In the genomic region with DNA sequence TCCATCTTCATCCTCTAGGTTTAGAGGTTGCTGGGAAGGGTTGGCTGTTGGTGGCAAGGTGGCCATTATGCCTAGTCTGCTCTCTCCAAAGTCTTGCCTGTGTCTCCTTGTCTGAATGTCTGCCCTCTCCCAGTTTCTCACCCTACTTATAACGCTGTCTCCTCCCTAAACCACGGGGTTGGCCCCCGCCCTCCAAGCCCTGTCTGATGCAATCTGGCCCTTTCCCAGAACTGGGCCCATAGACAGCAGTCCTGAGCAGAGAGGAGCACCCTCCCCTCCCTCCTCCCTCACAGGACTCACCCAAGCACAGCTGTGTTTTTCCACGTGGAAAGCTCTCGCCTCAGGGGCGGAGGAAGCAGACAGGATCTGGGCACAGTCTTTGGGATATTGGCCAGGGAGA, we compare ENCODE assay signal across 9 mouse cellular contexts. TPM values are rescaled to one million over a fixed set of nuclear protein-coding genes. Genes with fewer than 3 reads are reported as not detected.
DNase-seq lines count a peak whose midpoint lies in the region; ATAC-seq lines count a peak whose summit lies in the region.
"Had no signal": no experiment of that assay in that cellular context is flagged by ENCODE, and none has a peak within 500 bp of the region (broad histone marks: within the 10 kb centered on the region; RNA-seq: fewer than 3 reads in every experiment).

No protein-coding gene starts in this region.

- H3K4me1 ChIP-seq in intestine, embryonic 16.5 days (ENCODE audit: control insufficient read depth, insufficient read depth, low read length), result peaks cover 11% of the 10 kb centered on the region
- no peaks in the 10 kb centered on the region for H3K4me1 ChIP-seq in forebrain, embryonic 11.5 days (replicated peaks; ENCODE audit: control insufficient read depth, insufficient read depth, low read length)
- H3K4me1 ChIP-seq: embryonic facial prominence, embryonic 12.5 days had no signal

- peak overlapping the region; percentile 0; the same call in 1 of the 2 replicates for H3K4me3 ChIP-seq in intestine, embryonic 16.5 days (ENCODE audit: low read length)
- no peak overlapping the region for H3K4me3 ChIP-seq in forebrain, embryonic 11.5 days (ENCODE audit: low read depth, low read length)
- H3K4me3 ChIP-seq: embryonic facial prominence, embryonic 12.5 days had no signal

- DNase-seq in ES-CJ7 (ENCODE audit: low read depth, low spot score), result peak; percentile 69
- DNase-seq in adrenal gland, adult (ENCODE audit: inconsistent age in 2 of 2, low spot score in 1 of 2), result peak; percentile 74 to 90
- peak; percentile 92 for DNase-seq in gastrocnemius, adult 18-20 months (ENCODE audit: low spot score)
- peak; percentile 7 to 36 for DNase-seq in left cerebral cortex, postnatal 36 days (ENCODE audit: low spot score in 2 of 2)
- DNase-seq in urinary bladder, postnatal 25 days (ENCODE audit: low spot score), result peak; percentile 68
- DNase-seq in forebrain, embryonic 11.5 days (ENCODE audit: low spot score), result no peak

- H3K27me3 ChIP-seq in intestine, embryonic 16.5 days (replicated peaks; ENCODE audit: control insufficient read depth, insufficient read depth, low read length), result no peaks in the 10 kb centered on the region
- no peaks in the 10 kb centered on the region for H3K27me3 ChIP-seq in forebrain, embryonic 11.5 days (ENCODE audit: control insufficient read depth, insufficient read depth, low read length)
- H3K27me3 ChIP-seq: embryonic facial prominence, embryonic 12.5 days had no signal

- H3K4me2 ChIP-seq in intestine, embryonic 16.5 days (ENCODE audit: low read depth, low read length), result no peak overlapping the region
- no peak overlapping the region for H3K4me2 ChIP-seq in forebrain, embryonic 11.5 days (ENCODE audit: low read depth, low read length, severe bottlenecking)
- H3K4me2 ChIP-seq: embryonic facial prominence, embryonic 12.5 days had no signal

- intact Hi-C loops in left cerebral cortex, postnatal 36 days (cut with DNase I), result no loop called here

- H3K27ac ChIP-seq in intestine, embryonic 16.5 days (ENCODE audit: low read length), result peak overlapping the region; percentile 5; the same call in 1 of the 2 replicates
- H3K27ac ChIP-seq in forebrain, embryonic 11.5 days (ENCODE audit: low read depth, low read length), result no peak overlapping the region
- H3K27ac ChIP-seq: embryonic facial prominence, embryonic 12.5 days had no signal

- peak; percentile 85 for ATAC-seq in intestine, embryonic 16.5 days
- ATAC-seq in megakaryocyte progenitor cell, adult 5-6 weeks (replicated peaks; ENCODE audit: poor library complexity), result peak; percentile 55
- no peak for ATAC-seq in forebrain, embryonic 11.5 days (replicated peaks; ENCODE audit: low FRiP score)

- WGBS in intestine, embryonic 16.5 days, result 34% methylated on average over 6 of the region's 6 CpGs
- 67% methylated on average over 6 of the region's 6 CpGs for WGBS in forebrain, embryonic 11.5 days

- H3K9me3 ChIP-seq in intestine, embryonic 16.5 days (ENCODE audit: control insufficient read depth, low read length), result no peaks in the 10 kb centered on the region
- H3K9me3 ChIP-seq in forebrain, embryonic 11.5 days (ENCODE audit: control insufficient read depth, low read length), result no peaks in the 10 kb centered on the region
- H3K9me3 ChIP-seq: embryonic facial prominence, embryonic 12.5 days had no signal

- peak overlapping the region; percentile 31; the same call in 1 of the 2 replicates for H3K9ac ChIP-seq in intestine, embryonic 16.5 days (ENCODE audit: low read depth, low read length)
- H3K9ac ChIP-seq in forebrain, embryonic 11.5 days (ENCODE audit: low read length), result no peak overlapping the region
- H3K9ac ChIP-seq: embryonic facial prominence, embryonic 12.5 days had no signal

- H3K36me3 ChIP-seq in intestine, embryonic 16.5 days (ENCODE audit: control insufficient read depth, insufficient read depth, low read length), result no peaks in the 10 kb centered on the region
- H3K36me3 ChIP-seq in forebrain, embryonic 11.5 days (ENCODE audit: control insufficient read depth, insufficient read depth, low read length), result no peaks in the 10 kb centered on the region
- H3K36me3 ChIP-seq: embryonic facial prominence, embryonic 12.5 days had no signal

RNA-seq across cellular contexts. Expression of gene Nupr1, which starts 5.3 kb away (rescaled TPM):
- total RNA-seq in gastrocnemius, adult 18-20 months (2021), result 1 to 10 TPM; 7.5 to 8.8 TPM
- polyA plus RNA-seq in intestine, embryonic 16.5 days (2015; fragmentation: Nextera tagmentation; extraction: Ambion mirVana), result 70.8 and 73.3 TPM in 2 replicates
- 10 to 100 TPM; 16.6 to 17.2 TPM for total RNA-seq in left cerebral cortex, postnatal 36 days (2021)
- 0.17 and 1.6 TPM in 2 replicates for total RNA-seq in megakaryocyte progenitor cell, adult 5-6 weeks (2015)
- total RNA-seq in megakaryocyte progenitor cell, adult 5-6 weeks (2017), result 0.92 and 1.3 TPM in 2 replicates
- 1.6 and 3.2 TPM in 2 replicates for polyA plus RNA-seq in forebrain, embryonic 11.5 days (2014; fragmentation: Nextera tagmentation; extraction: Ambion mirVana)

RNA-seq across cellular contexts. Expression of gene Sgf29, which starts 23.7 kb away (rescaled TPM):
- total RNA-seq in gastrocnemius, adult 18-20 months (2021), result 10 to 100 TPM; 29.1 to 33.1 TPM
- polyA plus RNA-seq in intestine, embryonic 16.5 days (2015; fragmentation: Nextera tagmentation; extraction: Ambion mirVana), result 42.7 and 49.8 TPM in 2 replicates
- 10 to 100 TPM; 27.2 to 38.4 TPM for total RNA-seq in left cerebral cortex, postnatal 36 days (2021)
- total RNA-seq in megakaryocyte progenitor cell, adult 5-6 weeks (2015), result 65.7 and 74.6 TPM in 2 replicates
- total RNA-seq in megakaryocyte progenitor cell, adult 5-6 weeks (2017), result 40.1 and 52.5 TPM in 2 replicates
- 53.6 and 72.3 TPM in 2 replicates for polyA plus RNA-seq in forebrain, embryonic 11.5 days (2014; fragmentation: Nextera tagmentation; extraction: Ambion mirVana)

RNA-seq across cellular contexts. Expression of gene Il27, which starts 30.6 kb away (rescaled TPM):
- total RNA-seq in gastrocnemius, adult 18-20 months (2021), result under 1 TPM in 1 of 2 experiments, not detected in 1; 0.31 TPM
- not detected in 2 replicates for polyA plus RNA-seq in intestine, embryonic 16.5 days (2015; fragmentation: Nextera tagmentation; extraction: Ambion mirVana)
- not detected for total RNA-seq in left cerebral cortex, postnatal 36 days (2021)
- 0.81 TPM in 1 of 2 replicates, not detected in the other for total RNA-seq in megakaryocyte progenitor cell, adult 5-6 weeks (2015)
- 0.29 and 1.1 TPM in 2 replicates for total RNA-seq in megakaryocyte progenitor cell, adult 5-6 weeks (2017)
- not detected in 2 replicates for polyA plus RNA-seq in forebrain, embryonic 11.5 days (2014; fragmentation: Nextera tagmentation; extraction: Ambion mirVana)
- polyA plus RNA-seq: embryonic facial prominence, embryonic 12.5 days had no signal

RNA-seq across cellular contexts. Expression of gene Cln3, which starts 39.8 kb away (rescaled TPM):
- 10 to 100 TPM; 12.7 to 14.4 TPM for total RNA-seq in gastrocnemius, adult 18-20 months (2021)
- 44.7 and 54.7 TPM in 2 replicates for polyA plus RNA-seq in intestine, embryonic 16.5 days (2015; fragmentation: Nextera tagmentation; extraction: Ambion mirVana)
- total RNA-seq in left cerebral cortex, postnatal 36 days (2021), result 10 to 100 TPM; 27.4 to 35.8 TPM
- 33.0 and 36.3 TPM in 2 replicates for total RNA-seq in megakaryocyte progenitor cell, adult 5-6 weeks (2015)
- total RNA-seq in megakaryocyte progenitor cell, adult 5-6 weeks (2017), result 9.2 and 19.9 TPM in 2 replicates
- 22.8 and 23.0 TPM in 2 replicates for polyA plus RNA-seq in forebrain, embryonic 11.5 days (2014; fragmentation: Nextera tagmentation; extraction: Ambion mirVana)

RNA-seq across cellular contexts. Expression of gene Apobr, which starts 40.6 kb away (rescaled TPM):
- under 1 TPM; 0.47 to 0.59 TPM for total RNA-seq in gastrocnemius, adult 18-20 months (2021)
- polyA plus RNA-seq in intestine, embryonic 16.5 days (2015; fragmentation: Nextera tagmentation; extraction: Ambion mirVana), result 0.65 and 1.5 TPM in 2 replicates
- total RNA-seq in left cerebral cortex, postnatal 36 days (2021), result under 1 TPM; 0.39 to 0.63 TPM
- total RNA-seq in megakaryocyte progenitor cell, adult 5-6 weeks (2015), result 1.1 and 1.9 TPM in 2 replicates
- total RNA-seq in megakaryocyte progenitor cell, adult 5-6 weeks (2017), result 4.2 and 4.9 TPM in 2 replicates
- polyA plus RNA-seq in forebrain, embryonic 11.5 days (2014; fragmentation: Nextera tagmentation; extraction: Ambion mirVana), result 0.69 and 0.77 TPM in 2 replicates
